Mouse (Mus musculus) adrenal gland, adult (tissue): ENCODE measurements around the gene Gdap2.
A peak's percentile ranks its signal among the peaks of the same experiment; 100 is the strongest.

Source experiments
- DNase-seq, 2 experiments: peaks; one replicate each; pipeline ENCODE4 v3.0.0; 2022 to 2023; ENCODE audit warnings: low spot score in 1 of 2; ENCODE audit not compliant: inconsistent age in 2 of 2

Gdap2 gene

GRCm38 (mm10) chr3:100162315-100163105 is at the start of gene Gdap2, which contains the start of gene Wdr3:
Gene Gdap2, plus strand, starts transcription at chr3:100162381.
Gene Wdr3, minus strand, starts transcription at chr3:100162407.
- peak; percentile 95 to 98 for DNase-seq

DNA sequence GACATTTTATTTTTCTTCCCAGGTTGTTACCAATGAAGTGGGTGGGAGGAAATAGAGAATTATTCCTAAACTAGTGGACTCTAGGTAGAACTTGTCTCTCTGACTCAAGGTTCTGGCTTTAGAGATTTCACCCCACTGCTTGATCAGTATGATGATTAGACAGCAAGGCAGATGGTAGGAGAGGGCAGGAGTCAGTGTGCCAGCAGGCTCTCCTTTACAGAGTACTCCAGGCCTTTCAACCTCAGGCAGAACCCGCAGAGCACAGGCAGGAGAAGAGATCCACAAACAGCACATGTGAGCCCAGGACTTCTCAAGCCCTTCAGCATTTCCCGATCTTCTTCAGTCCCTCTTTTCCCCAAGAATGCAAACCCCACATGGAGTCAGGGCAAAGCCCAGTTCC is 43.5 kb upstream of the Gdap2 start:
- no peak for DNase-seq

DNA sequence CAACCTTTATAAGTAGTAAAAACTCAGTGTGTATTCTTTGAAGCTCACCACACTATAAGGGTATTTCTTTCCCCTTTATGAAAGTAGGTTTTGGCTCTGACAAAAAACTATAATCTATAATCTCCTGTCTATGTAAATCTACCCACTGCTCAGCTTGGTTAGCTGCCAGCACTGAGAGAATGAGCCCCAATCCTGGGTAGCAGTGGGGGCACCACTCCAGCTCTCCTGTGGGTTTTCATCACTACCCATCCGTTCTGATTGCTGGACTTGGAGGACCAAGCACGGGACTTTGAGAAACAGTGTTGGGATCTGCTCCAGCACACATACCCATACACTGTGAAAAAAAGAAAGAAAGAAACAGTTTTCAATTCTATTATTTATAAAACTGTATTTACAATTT is 40.2 kb upstream of the Gdap2 start:
- no peak for DNase-seq

GRCm38 (mm10) chr3:100122445-100122844 is 39.7 kb upstream of the Gdap2 start:
- DNase-seq, result no peak

DNA sequence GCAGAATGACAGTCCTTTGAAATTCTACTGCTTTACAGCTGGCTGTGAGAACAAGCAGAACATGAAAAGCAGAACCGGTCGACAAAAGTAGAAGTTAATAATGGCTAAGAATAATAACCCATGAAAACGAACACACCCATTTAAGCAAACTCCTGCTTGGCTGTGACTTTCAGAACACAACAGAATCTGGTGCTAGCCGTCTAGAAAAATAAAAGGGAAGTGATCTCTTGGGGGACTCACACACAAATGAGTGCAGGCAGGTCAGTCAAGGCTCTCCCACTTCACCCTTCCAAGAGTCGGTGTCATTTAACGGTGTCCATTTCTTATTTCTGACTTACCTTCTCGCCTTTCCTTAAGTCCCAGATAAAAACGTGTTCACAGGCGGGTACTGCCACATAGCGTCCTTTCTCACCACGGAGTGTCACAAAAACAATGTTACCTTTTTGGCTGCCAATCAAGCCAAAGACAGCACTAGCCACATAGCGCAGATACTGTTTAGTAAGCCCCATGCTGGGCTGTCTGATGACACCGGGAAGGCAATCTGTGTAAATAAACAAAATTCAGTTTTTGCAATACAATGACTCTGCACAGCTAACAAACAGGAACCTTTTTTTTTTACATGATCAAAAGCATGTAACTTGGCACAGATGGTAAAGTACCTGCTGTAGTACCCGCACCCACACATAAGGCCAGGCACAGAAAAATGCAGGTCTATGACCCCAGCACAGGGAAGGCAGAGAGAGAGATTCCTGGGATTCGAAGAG is 1.3 kb upstream of the Gdap2 start:
- no peak for DNase-seq

GRCm38 (mm10) chr3:100161665-100162314 is 391 bp upstream of the Gdap2 start:
- DNase-seq, result no peak

- DNase-seq, result peak in 1 of 2 experiments; percentile 30
Measured at GRCm38 (mm10) chr3:100163556-100163955, 1.4 kb downstream of the Gdap2 start.

GRCm38 (mm10) chr3:100164991-100165390 is 2.8 kb downstream of the Gdap2 start:
- no peak for DNase-seq

GRCm38 (mm10) chr3:100176031-100176430 is 13.8 kb downstream of the Gdap2 start:
- DNase-seq, result no peak

- no peak for DNase-seq
Measured at GRCm38 (mm10) chr3:100180471-100180870, 18.3 kb downstream of the Gdap2 start.

DNA sequence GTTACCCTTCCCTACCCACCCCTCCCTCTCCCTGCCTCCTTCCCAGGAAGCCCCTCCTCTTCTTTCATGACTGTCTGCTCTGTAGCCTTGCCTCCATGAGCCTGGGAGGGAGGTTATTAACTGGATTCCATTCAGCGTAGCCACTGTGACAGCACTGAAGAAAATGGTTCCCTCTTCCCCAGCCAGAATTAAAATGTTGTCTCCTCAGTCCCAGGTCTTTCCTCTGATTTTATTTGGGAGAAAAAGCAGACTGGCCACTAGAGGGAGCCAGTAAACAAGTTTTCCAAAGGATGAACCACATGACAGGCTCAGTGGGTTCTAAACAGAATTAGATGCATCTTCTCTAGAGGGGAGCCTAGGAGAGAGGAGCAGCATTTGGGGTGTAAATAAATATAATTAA is 27.3 kb downstream of the Gdap2 start:
- peak; percentile 29 to 87 for DNase-seq

- DNase-seq, result no peak
Measured at GRCm38 (mm10) chr3:100189861-100190260, 27.7 kb downstream of the Gdap2 start.

DNA sequence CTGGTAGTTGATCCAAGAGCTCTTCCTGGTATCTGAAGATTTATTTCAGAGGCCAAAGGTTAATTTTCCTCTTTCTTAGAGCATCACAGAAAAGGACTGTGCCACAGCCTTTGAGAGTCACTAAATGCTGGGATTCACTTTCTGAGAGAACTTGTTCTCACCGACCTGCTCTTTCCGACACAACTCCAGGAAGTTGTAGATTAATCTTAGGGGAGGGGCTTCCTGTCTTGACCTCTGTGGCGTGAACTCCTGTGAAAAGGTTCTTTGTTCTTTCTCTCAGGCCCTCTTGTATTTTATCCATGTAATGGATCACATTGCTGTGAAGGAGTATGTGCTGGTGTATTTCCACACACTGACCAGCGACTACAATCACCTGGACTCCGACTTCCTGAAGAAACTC is 32.0 kb downstream of the Gdap2 start:
- no peak for DNase-seq

DNA sequence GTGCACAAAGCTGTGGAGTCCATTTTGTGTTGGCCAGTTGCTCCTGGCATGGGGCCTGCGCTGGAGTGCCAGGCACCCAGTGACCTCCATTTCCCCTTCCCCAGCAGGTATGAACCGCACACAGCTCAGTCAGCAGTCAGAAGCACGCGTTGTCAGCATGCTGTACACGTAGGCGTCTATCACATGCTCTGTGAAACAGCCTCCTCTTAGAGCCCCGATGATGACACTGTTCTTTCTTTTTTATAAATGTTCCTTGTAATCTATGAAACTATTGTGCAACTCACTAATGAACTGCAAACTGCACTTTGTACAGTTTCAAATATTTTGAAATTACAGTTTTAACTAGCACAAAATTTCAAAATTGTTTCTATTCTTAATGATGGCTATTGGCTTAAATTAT is 39.4 kb downstream of the Gdap2 start:
- DNase-seq, result peak in 1 of 2 experiments; percentile 39

DNA sequence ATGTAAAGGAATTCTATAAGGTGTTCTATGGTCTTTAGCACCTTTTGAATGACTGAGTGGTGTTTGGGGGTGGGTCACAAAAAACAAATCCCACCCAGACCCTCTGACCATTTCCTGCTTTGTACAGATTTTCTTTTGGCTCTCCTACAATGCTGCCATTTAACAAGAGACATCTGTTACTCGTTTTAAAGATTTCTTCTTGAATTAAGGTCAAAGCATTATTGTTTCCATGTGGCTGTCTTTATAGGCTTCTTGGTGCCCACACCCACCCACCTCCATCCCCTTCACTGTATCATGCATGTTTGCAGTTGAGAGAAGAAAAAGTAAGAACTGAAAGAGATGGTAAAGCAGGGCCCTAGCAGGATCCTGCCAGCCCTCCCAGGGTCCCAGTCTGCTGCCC is 44.8 kb downstream of the Gdap2 start:
- DNase-seq, result no peak

GRCm38 (mm10) chr3:100215469-100215868 is 53.3 kb downstream of the Gdap2 start:
- no peak for DNase-seq

DNA sequence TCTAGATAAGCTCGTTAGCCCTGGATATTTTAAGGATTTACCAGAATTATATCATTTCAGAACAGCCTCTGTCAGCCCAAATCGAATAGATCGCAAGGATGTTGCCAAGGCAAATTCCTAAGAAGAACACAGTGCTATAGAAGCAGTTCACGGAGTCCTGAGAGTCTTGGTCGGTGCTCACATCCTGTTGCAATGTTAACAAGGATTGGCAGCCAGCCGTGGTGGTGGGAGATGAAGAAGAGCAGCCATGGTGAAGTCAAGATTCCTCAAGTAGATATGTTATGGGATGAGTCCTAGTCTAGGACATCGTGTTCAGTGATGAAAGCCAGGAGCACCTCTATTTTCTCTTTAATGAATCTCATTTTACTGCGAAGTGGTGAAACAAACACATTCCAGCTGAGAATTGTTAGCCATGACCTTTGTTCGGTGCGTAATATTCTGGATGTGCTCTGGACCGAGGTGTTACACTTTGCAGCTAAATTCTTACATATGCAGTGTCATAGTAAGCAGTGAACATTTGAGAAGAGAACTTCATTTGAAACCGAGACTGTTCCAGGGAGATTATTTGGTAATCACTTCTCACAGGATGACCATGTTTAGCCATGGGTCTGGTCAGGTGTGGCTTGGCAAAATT is 63.3 kb downstream of the Gdap2 start:
- DNase-seq, result no peak

GRCm38 (mm10) chr3:100227509-100227908 is 65.3 kb downstream of the Gdap2 start:
- no peak for DNase-seq

DNA sequence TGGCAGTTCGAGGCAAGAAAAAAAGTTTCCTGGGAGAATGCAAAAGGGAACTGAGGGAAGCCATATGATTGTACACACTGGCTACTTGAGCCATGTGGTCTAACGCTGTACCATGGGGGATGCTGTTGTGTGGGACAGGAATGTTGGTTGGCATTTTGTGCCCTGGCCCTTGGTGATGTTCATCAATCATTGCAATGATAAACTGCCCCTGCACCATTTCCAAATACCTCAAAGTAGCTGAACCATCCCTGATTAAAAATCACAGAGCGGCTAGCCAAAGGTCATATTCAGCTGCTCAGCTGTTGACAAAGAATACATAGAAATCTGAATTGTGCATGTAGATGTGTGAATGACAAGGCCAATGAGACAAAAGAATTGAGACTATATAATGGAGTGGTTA is 66.8 kb downstream of the Gdap2 start:
- DNase-seq, result no peak

DNA sequence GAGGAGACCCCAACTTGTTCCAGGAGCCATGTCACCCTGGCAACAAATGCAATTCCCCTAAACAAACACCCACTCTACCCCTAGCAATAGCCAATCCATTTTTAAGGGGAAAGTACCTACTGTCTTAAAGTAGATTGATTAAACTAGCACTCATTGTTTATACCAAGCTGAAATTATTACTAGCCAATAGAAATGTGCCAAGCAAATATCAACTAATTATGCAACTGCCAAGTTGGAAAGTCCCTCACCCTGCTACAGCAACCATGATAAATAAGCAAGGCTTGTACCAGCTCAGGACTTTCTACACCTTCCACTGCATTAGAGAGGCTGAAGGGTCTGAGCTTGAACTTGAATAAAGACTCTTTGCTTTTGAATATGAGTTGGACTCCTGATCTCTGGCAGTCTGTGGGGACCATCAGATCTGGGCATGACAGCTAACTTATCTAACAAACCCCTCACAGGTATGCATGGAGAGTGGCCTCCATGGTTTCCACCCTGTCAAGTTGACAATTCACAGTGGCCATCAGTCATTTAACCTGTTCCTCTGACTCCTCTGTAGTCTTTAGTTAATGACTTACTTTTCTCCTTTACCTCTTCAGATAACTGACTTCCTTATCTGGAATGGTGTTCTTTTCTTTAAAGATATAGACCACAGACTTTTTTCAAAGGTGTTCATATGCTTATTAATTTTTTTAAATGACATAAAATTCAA is 74.7 kb downstream of the Gdap2 start:
- no peak for DNase-seq

- no peak for DNase-seq
Measured at GRCm38 (mm10) chr3:100242230-100242629, 80.0 kb downstream of the Gdap2 start.
